Mouse (Mus musculus): ENCODE results near the gene Ak6.

DNA sequence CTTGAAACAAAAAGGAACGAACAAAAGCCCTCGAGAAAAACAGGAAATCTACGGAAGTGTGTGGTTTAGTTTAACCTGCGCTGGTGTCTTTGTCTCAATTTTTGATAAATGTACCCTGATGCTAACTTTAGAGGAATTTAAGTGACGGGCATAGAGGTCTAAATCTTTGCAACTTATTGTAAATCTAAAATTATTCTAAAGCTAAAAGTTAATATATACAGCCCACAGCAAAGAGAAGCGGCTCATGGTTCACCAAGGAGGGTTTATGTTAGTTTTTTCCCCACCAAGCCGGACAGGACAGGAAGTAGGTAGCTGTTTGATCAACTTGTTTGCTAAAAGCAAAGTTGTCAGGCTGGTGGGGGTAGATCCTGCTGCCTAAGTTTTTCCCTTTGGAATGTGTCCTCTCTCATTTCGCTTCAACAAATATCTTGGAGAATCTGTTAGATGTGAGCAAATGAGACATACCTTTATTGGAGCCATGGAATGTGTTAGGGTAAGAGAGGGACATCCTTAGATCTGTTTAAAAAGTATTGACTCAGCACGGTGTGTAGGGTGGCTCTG is 19.5 kb downstream of the Ak6 start:
- TF ChIP-seq POLR2A (IDR thresholded peaks at IDR 0.05; ENCODE audit: control insufficient read depth, low read depth, low read length) (no peak), CTCF (IDR thresholded peaks at IDR 0.05; ENCODE audit: control insufficient read depth, insufficient read depth, insufficient replicate concordance, low read depth, low read length) (no peak)
